Mouse (Mus musculus) embryonic facial prominence, embryonic 14.5 days (tissue): ENCODE results near the gene Rcor1. TPM values are rescaled to one million over a fixed set of nuclear protein-coding genes. Genes with fewer than 3 reads are reported as not detected.
A peak's percentile ranks its signal among the peaks of the same experiment; 100 is the strongest.

Experiments used
- ATAC-seq: fragments of 200-750 bp; cut with Nextera tagmentation; 2 replicates; pipeline ENCODE4 v1.8.0; 2017; ENCODE audit warnings: low read depth, moderate number of reproducible peaks, moderate TSS enrichment
- DNase-seq: peaks from one replicate; pipeline ENCODE4 v3.0.0-alpha.2; 2015; ENCODE audit warnings: low spot score
- H3K27ac ChIP-seq: fragments of 300-500 bp; sonication (generic); replicated peaks from 2 replicates; pipeline ENCODE4 v1.5.1; 2014; ENCODE audit warnings: low read depth, mild to moderate bottlenecking, low read length, moderate library complexity
- H3K27me3 ChIP-seq: fragments of 300-500 bp; sonication (generic); replicated peaks from 2 replicates; pipeline ENCODE4 v1.6.1; 2014; ENCODE audit warnings: low read length; ENCODE audit not compliant: control insufficient read depth, insufficient read depth
- H3K36me3 ChIP-seq: fragments of 300-500 bp; sonication (generic); 2 replicates; pipeline ENCODE4 v1.6.1; 2014; ENCODE audit warnings: low read length, mixed read lengths; ENCODE audit not compliant: control insufficient read depth, insufficient read depth
- H3K4me1 ChIP-seq: fragments of 300-500 bp; sonication (generic); 2 replicates; pipeline ENCODE4 v1.6.1; 2014; ENCODE audit warnings: antibody characterized with exemption, low read length; ENCODE audit not compliant: control insufficient read depth, insufficient read depth
- H3K4me2 ChIP-seq: fragments of 300-500 bp; sonication (generic); 2 replicates; pipeline ENCODE4 v1.6.1; 2014; ENCODE audit warnings: low read depth, mild to moderate bottlenecking, low read length, moderate library complexity, mixed read lengths
- H3K4me3 ChIP-seq: fragments of 300-500 bp; sonication (generic); 2 replicates; pipeline ENCODE4 v1.5.1; 2014; ENCODE audit warnings: low read depth, mild to moderate bottlenecking, low read length
- H3K9ac ChIP-seq: fragments of 300-500 bp; sonication (generic); 2 replicates; pipeline ENCODE4 v1.6.1; 2014; ENCODE audit warnings: low read depth, mild to moderate bottlenecking, low read length, moderate library complexity, mixed read lengths
- H3K9me3 ChIP-seq: fragments of 300-500 bp; sonication (generic); 2 replicates; pipeline ENCODE4 v1.6.1; 2016; ENCODE audit warnings: low read length; ENCODE audit not compliant: control insufficient read depth
- WGBS: fragments of 180-500 bp; shearing (Covaris S2); extraction: QIAGEN DNeasy Blood & Tissue Kit; methylation state at CpG from one replicate; pipeline ENCODE4 v1.1.7; 2014; 5-methylcytosine and 5-hydroxymethylcytosine counted together
- polyA plus RNA-seq: library from polyadenylated mRNA; unstranded; fragments of >200 nt; fragmentation: Nextera tagmentation; extraction: Ambion mirVana; gene quantifications from 2 replicates; pipeline ENCODE4 v1.2.1, GENCODE M21; 2014

The Rcor1 gene
- polyA plus RNA-seq, 1 experiment from 2014 or later = 18.0 TPM

DNA sequence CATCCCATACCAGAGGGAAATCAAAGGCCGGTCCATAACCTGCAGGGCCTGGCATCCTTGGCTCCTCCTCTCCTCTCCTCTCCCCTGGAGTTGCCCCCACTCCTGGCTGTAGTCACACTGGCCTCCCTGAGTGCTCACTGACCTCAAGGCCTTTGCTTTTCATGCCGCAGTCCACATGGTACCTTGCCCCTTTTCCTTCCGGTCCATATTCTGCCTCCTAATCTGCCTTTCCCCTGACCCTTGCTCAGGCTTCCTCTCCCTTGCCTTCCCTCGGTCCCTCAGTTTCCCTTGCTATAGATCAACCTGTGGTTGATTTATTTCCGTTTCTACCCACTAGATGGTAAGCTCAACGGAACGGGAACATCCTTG is 122.8 kb downstream of the Rcor1 start:
- H3K4me1 ChIP-seq = peaks cover 15% of the 10 kb centered on the region
- H3K4me3 ChIP-seq = peak overlapping the region; percentile 24; the same call in 1 of the 2 replicates

GRCm38 (mm10) chr12:111162312-111163061 is 123.3 kb downstream of the Rcor1 start:
- peak overlapping the region; percentile 51 for H3K4me2 ChIP-seq
- H3K27me3 ChIP-seq = no peaks in the 10 kb centered on the region
- H3K9me3 ChIP-seq = no peaks in the 10 kb centered on the region
- peak; percentile 90 for DNase-seq
- H3K27ac ChIP-seq = no peak overlapping the region; the same call in 1 of the 2 replicates
- H3K4me3 ChIP-seq = peak overlapping the region; percentile 24
- 9% methylated on average over 16 of the region's 16 CpGs for WGBS
- H3K4me1 ChIP-seq = peaks cover 15% of the 10 kb centered on the region
- 0 out of 2 replicates have a peak overlapping the region, but pooled peaks have one; percentile 37 for H3K9ac ChIP-seq
- no peaks in the 10 kb centered on the region for H3K36me3 ChIP-seq
- peak; percentile 48 for ATAC-seq

More for the DNA sequence above, 122.8 kb downstream of the Rcor1 start:
- H3K4me2 ChIP-seq = peak overlapping the region; percentile 51
- H3K27ac ChIP-seq = no peak overlapping the region; the same call in 1 of the 2 replicates
- DNase-seq (no peak), ATAC-seq (no peak)
- no peaks in the 10 kb centered on the region for H3K9me3 ChIP-seq
- no peaks in the 10 kb centered on the region for H3K36me3 ChIP-seq
- no peaks in the 10 kb centered on the region for H3K27me3 ChIP-seq
- H3K9ac ChIP-seq = no peak overlapping the region
- WGBS = 34% methylated on average over 7 of the region's 7 CpGs

- Histone ChIP-seq H3K9me3 (no peaks in the 10 kb centered on the region), H3K4me1 (peaks cover 20% of the 10 kb centered on the region), H3K4me2 (peak overlapping the region; percentile 64), H3K27me3 (no peaks in the 10 kb centered on the region), H3K4me3 (peak overlapping the region; percentile 33), H3K36me3 (no peaks in the 10 kb centered on the region), H3K27ac (peak overlapping the region; percentile 85), H3K9ac (peak overlapping the region; percentile 59)
- DNase-seq (peak; percentile 97), ATAC-seq (peak; percentile 90)
- WGBS = 5% methylated on average over 13 of the region's 13 CpGs
Observed at GRCm38 (mm10) chr12:111164310-111164751, 125.2 kb downstream of the Rcor1 start.

DNA sequence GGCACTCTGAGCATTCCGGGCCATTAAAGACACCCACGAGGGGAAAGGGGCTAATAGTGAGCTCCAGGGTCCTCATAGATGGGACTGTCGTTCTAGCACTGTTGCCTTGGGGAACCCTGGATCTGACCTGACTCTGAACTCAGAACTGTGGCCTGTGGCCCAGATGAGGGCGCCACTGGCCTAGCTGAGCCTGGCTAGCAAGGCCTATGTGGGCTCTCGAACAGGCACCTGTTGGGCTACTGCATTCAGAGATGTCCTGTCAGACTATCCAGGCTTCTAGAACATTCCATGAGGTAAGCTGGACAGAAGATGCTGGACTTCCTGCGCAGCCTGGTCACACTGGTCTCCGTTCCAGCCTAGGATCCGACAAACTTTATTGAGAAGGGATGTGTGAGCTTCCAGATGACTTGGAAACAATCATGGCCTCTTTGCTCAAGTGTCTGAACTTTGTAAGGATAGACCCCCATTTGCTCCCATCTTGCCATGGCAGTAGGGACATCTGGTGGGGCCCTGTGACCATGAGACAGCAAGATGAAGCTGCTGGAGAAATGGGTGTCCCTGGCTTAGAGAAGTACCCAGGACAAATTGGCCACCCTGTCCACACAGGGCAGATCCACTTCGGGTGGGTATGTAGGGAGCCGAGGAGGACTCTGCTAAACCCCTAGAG is 126.1 kb downstream of the Rcor1 start:
- no peaks in the 10 kb centered on the region for H3K36me3 ChIP-seq
- H3K27me3 ChIP-seq = no peaks in the 10 kb centered on the region
- H3K4me2 ChIP-seq = peak overlapping the region; percentile 92
- peak overlapping the region; percentile 87 for H3K4me3 ChIP-seq
- WGBS = 67% methylated on average over 10 of the region's 10 CpGs
- DNase-seq (peak; percentile 34), ATAC-seq (no peak)
- no peaks in the 10 kb centered on the region for H3K9me3 ChIP-seq
- peaks cover 14% of the 10 kb centered on the region for H3K4me1 ChIP-seq
- H3K9ac ChIP-seq = peak overlapping the region; percentile 89; the same call in 1 of the 2 replicates
- peak overlapping the region; percentile 85 for H3K27ac ChIP-seq

Other genes starting within 250 kb of the Rcor1 start
- gene Mok, start 198.4 kb upstream of the Rcor1 start, polyA plus RNA-seq = 5.3 and 6.1 TPM in 2 replicates
- gene Zfp839, start 189.1 kb upstream of the Rcor1 start, polyA plus RNA-seq = 2.4 and 4.1 TPM in 2 replicates
- 74.7 and 75.0 TPM in 2 replicates for gene Cinp, start 150.2 kb upstream of the Rcor1 start, polyA plus RNA-seq
- gene Tecpr2, start 150.1 kb upstream of the Rcor1 start, polyA plus RNA-seq = 4.3 TPM in 2 replicates
- 11.1 and 13.2 TPM in 2 replicates for gene Ankrd9, start 60.3 kb upstream of the Rcor1 start, polyA plus RNA-seq
- 12.5 and 13.4 TPM in 2 replicates for gene Traf3, start 127.0 kb downstream of the Rcor1 start, polyA plus RNA-seq
- gene 4930595D18Rik, start 145.1 kb downstream of the Rcor1 start, polyA plus RNA-seq = not detected in 2 replicates
- 0.34 and 0.50 TPM in 2 replicates for gene Amn, start 231.7 kb downstream of the Rcor1 start, polyA plus RNA-seq